In genomic region chr4:128805150-128806042, GRCm38 (mm10) we compare ENCODE assay signal across 7 mouse cellular contexts. TPM values are rescaled to one million over a fixed set of nuclear protein-coding genes. Genes with fewer than 3 reads are reported as not detected.
DNase-seq lines count a peak whose midpoint lies in the region; ATAC-seq and TF ChIP-seq lines count a peak whose summit lies in the region.

No protein-coding gene starts in this region.

- peak overlapping the region; percentile 95 for H3K9ac ChIP-seq in heart, embryonic 11.5 days (ENCODE audit: low read depth, low read length)
- peak overlapping the region; percentile 99 for H3K9ac ChIP-seq in kidney, embryonic 16.5 days (replicated peaks; ENCODE audit: low read length)

- no peaks in the 10 kb centered on the region for H3K36me3 ChIP-seq in heart, embryonic 11.5 days (ENCODE audit: control insufficient read depth, insufficient read depth, low read length)
- peaks cover 4% of the 10 kb centered on the region; the same call in 1 of the 2 replicates for H3K36me3 ChIP-seq in kidney, embryonic 16.5 days (ENCODE audit: insufficient read depth, low read length)
- no peaks in the 10 kb centered on the region for H3K36me3 ChIP-seq in small intestine, adult 2 months (ENCODE audit: control insufficient read depth, insufficient read depth, low read length)

- peak; percentile 20; the same call in 1 of the 2 replicates for TF ChIP-seq CTCF in small intestine, adult 2 months (IDR thresholded peaks at IDR 0.05; ENCODE audit: extremely low read depth, insufficient read length, insufficient replicate concordance, low read depth, low read length)

- peaks cover 36% of the 10 kb centered on the region for H3K4me1 ChIP-seq in heart, embryonic 11.5 days (ENCODE audit: control insufficient read depth, insufficient read depth, low read length)
- peaks cover 41% of the 10 kb centered on the region for H3K4me1 ChIP-seq in kidney, embryonic 16.5 days (ENCODE audit: insufficient read depth, low read length)
- H3K4me1 ChIP-seq in small intestine, adult 2 months (ENCODE audit: control insufficient read depth, insufficient read depth, insufficient read length, low read length) = peaks cover 17% of the 10 kb centered on the region; the same call in 1 of the 2 replicates

- WGBS in heart, embryonic 11.5 days (ENCODE audit: insufficient replicate concordance) = under 1% methylated on average over 47 of the region's 74 CpGs
- WGBS in kidney, embryonic 16.5 days = under 1% methylated on average over 56 of the region's 74 CpGs
- WGBS in small intestine, adult 2 months = 1% methylated on average over 71 of the region's 74 CpGs

- H3K4me2 ChIP-seq in heart, embryonic 11.5 days = peak overlapping the region; percentile 92
- peak overlapping the region; percentile 93 for H3K4me2 ChIP-seq in kidney, embryonic 16.5 days (replicated peaks; ENCODE audit: low read depth, low read length)

- no peaks in the 10 kb centered on the region for H3K27me3 ChIP-seq in heart, embryonic 11.5 days (ENCODE audit: control insufficient read depth, insufficient read depth, low read length)
- H3K27me3 ChIP-seq in kidney, embryonic 16.5 days (ENCODE audit: insufficient read depth, low read length) = no peaks in the 10 kb centered on the region
- H3K27me3 ChIP-seq in small intestine, adult 2 months (ENCODE audit: control insufficient read depth, insufficient read depth, low read length) = no peaks in the 10 kb centered on the region

- no peak for TF ChIP-seq POLR2A in small intestine, adult 2 months (IDR thresholded peaks at IDR 0.05; ENCODE audit: low read depth, low read length)

- peak overlapping the region; percentile 81 for H3K4me3 ChIP-seq in heart, embryonic 11.5 days (ENCODE audit: low read depth, low read length)
- H3K4me3 ChIP-seq in kidney, embryonic 16.5 days (ENCODE audit: low read length) = peak overlapping the region; percentile 89
- peak overlapping the region; percentile 99 for H3K4me3 ChIP-seq in small intestine, adult 2 months (ENCODE audit: low read depth, low read length)

- DNase-seq in 3T3-L1 (ENCODE audit: low read depth, low spot score) (peak; percentile 41), A20 (ENCODE audit: low read depth, low spot score) (peak; percentile 71)
- DNase-seq in c-Kit-positive CD71-positive TER-119-positive erythroid progenitor cells, embryonic 14.5 days (ENCODE audit: low spot score) = peak; percentile 50
- DNase-seq in lung, postnatal 36 days = peak; percentile 46

- no peaks in the 10 kb centered on the region for H3K9me3 ChIP-seq in heart, embryonic 11.5 days (replicated peaks; ENCODE audit: control insufficient read depth, low read length)
- no peaks in the 10 kb centered on the region for H3K9me3 ChIP-seq in kidney, embryonic 16.5 days (ENCODE audit: low read length)

- ATAC-seq in heart, embryonic 11.5 days (replicated peaks; ENCODE audit: insufficient number of reproducible peaks, low FRiP score, low TSS enrichment) = no peak
- no peak for ATAC-seq in kidney, embryonic 16.5 days (ENCODE audit: low FRiP score, low TSS enrichment)

- H3K27ac ChIP-seq in heart, embryonic 11.5 days (ENCODE audit: low read depth, low read length) = peak overlapping the region; percentile 96
- peak overlapping the region; percentile 98 for H3K27ac ChIP-seq in kidney, embryonic 16.5 days (ENCODE audit: low read length)
- H3K27ac ChIP-seq in small intestine, adult 2 months (ENCODE audit: insufficient read depth, low read depth, low read length) = peak overlapping the region; percentile 55; the same call in 1 of the 2 replicates

RNA-seq across cellular contexts. Expression of gene Zfp362, which starts 0.4 kb away (rescaled TPM):
- 21.0 and 21.3 TPM in 2 replicates for polyA plus RNA-seq in heart, embryonic 11.5 days (2014; fragmentation: Nextera tagmentation; extraction: Ambion mirVana)
- 46.1 and 47.5 TPM in 2 replicates for polyA plus RNA-seq in kidney, embryonic 16.5 days (2015; fragmentation: Nextera tagmentation; extraction: Ambion mirVana)
- polyA plus RNA-seq in small intestine, adult 2 months (2012; rRNA removed) = 19.8 and 37.8 TPM in 2 replicates

RNA-seq across cellular contexts. Expression of gene A3galt2, which starts 50.2 kb away (rescaled TPM):
- 0.11 and 0.20 TPM in 2 replicates for polyA plus RNA-seq in heart, embryonic 11.5 days (2014; fragmentation: Nextera tagmentation; extraction: Ambion mirVana)
- 0.24 and 0.35 TPM in 2 replicates for polyA plus RNA-seq in kidney, embryonic 16.5 days (2015; fragmentation: Nextera tagmentation; extraction: Ambion mirVana)
- polyA plus RNA-seq in small intestine, adult 2 months (2012; rRNA removed) = 0.11 and 0.32 TPM in 2 replicates
